Mouse (Mus musculus) bone marrow macrophage, adult 2 months (primary cell): ENCODE measurements around the gene Prelid3b.

Experiments used
- CTCF ChIP-seq: IDR thresholded peaks from 2 replicates; pipeline ENCODE4 v1.5.1; 2012; ENCODE audit warnings: low read depth, mild to moderate bottlenecking, low read length, moderate library complexity
- POLR2A ChIP-seq: IDR thresholded peaks from 2 replicates; pipeline ENCODE4 v1.6.1; 2012; ENCODE audit warnings: mild to moderate bottlenecking, low read depth, low read length, borderline replicate concordance

- TF ChIP-seq CTCF (no peak), POLR2A (no peak)
These were observed 14.1 kb upstream of the Prelid3b start for GRCm38 (mm10) chr2:174487005-174487404.
